Mouse (Mus musculus) kidney, adult 2 months (tissue): ENCODE data around the gene Batf.

Experiments used
- CTCF ChIP-seq: fragments of 200-500 bp; conservative IDR thresholded peaks from 2 replicates; pipeline ENCODE4 v1.5.1; 2011; ENCODE audit warnings: low read depth, mild to moderate bottlenecking, control low read depth, low read length, moderate library complexity, mixed read lengths; ENCODE audit not compliant: insufficient read depth, insufficient read length
- POLR2A ChIP-seq: fragments of 200-500 bp; IDR thresholded peaks from one replicate; pipeline ENCODE4 v1.6.1; 2011; ENCODE audit warnings: low read depth, low read length, control low read depth

DNA sequence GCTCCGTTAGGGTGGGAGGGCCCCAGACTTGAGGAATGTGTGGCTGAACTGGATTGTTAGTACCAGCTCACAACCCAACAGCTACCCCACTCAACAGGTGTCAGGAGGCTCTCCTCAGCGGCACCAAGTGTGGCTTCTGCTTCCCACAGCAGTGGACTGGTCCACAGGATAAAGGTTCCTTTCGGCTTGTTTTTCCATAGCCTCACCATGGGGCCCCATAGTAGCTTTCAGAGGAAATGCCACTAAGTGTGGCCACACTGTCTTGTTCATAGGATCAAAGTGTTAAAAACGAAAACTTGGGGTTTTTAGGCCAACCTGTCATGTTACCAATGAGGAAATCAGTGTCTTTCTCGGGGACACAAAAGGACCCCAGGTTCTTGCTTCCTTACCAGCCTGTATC lies 10.0 kb downstream of the Batf start:
- TF ChIP-seq CTCF (no peak), POLR2A (no peak)
